Mouse (Mus musculus) gastrocnemius, postnatal 25 days (tissue): Measurements from ENCODE around the gene Rtn2. TPM values are rescaled to one million over a fixed set of nuclear protein-coding genes. Genes with fewer than 3 reads are reported as not detected.

Experiments used
- DNase-seq: peaks from one replicate; pipeline ENCODE4 v3.0.0; 2022
- total RNA-seq, 2 experiments: library from RNA; stranded (reverse); gene quantifications; 1 replicate in 1 of 2; 2 replicates in 1 of 2; pipeline ENCODE4 v1.2.3; 2021

The Rtn2 gene
- total RNA-seq, 2 experiments from 2014 or later: 943 to 950 TPM

DNA sequence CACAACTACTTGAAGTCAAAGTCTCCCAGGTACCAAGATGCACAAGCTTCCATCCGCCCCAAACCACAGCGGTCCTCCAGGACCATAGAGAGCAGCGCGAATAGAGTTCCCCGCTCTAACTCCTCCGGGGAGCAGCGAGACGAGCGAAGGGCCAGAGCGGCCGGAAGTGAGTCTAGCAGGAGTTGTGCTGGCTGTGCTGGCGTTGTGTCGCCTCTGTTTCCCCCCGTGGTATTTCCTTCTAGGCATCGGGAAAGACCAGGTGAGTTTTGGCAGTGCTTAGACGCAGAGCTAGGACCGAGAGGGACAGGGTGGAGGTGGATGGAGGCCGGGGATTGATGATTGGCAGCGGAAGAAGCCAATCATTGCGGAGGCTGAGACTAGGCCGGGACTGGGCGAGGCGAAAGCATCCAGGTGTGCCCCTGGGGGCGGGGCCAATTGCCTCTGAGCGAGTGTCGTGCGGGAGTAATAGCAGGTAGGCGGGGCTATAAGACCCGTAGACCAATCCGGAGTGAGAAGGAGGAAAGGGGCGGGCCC, 62.6 kb downstream of the Rtn2 start:
- DNase-seq: peak; percentile 95

Other genes starting within 250 kb of the Rtn2 start
- gene Rsph6a, start 227.9 kb upstream of the Rtn2 start, total RNA-seq: not detected
- gene Dmwd, start 206.4 kb upstream of the Rtn2 start, total RNA-seq: 10 to 100 TPM; 22.4 to 22.7 TPM
- 100 to 1,000 TPM; 315 to 350 TPM for gene Dmpk, start 198.8 kb upstream of the Rtn2 start, total RNA-seq
- 1 to 10 TPM; 2.0 to 2.7 TPM for gene Six5, start 188.0 kb upstream of the Rtn2 start, total RNA-seq
- not detected for gene Gm4969, start 164.3 kb upstream of the Rtn2 start, total RNA-seq
- gene Fbxo46, start 162.8 kb upstream of the Rtn2 start, total RNA-seq: 1 to 10 TPM; 2.9 TPM
- gene Qpctl, start 133.3 kb upstream of the Rtn2 start, total RNA-seq: 1 to 10 TPM; 2.3 to 2.5 TPM
- gene Snrpd2, start 132.9 kb upstream of the Rtn2 start, total RNA-seq: 10 to 100 TPM; 48.2 to 50.0 TPM
- gene Gipr, start 116.5 kb upstream of the Rtn2 start, total RNA-seq: not detected
- gene Eml2, start 106.2 kb upstream of the Rtn2 start, total RNA-seq: 1 to 10 TPM; 8.4 to 9.4 TPM
- 1 to 10 TPM; 1.7 to 2.4 TPM for gene Gpr4, start 70.1 kb upstream of the Rtn2 start, total RNA-seq
- gene Opa3, start 54.3 kb upstream of the Rtn2 start, total RNA-seq: 10 to 100 TPM; 39.4 to 41.3 TPM
- gene Vasp, start 10.8 kb upstream of the Rtn2 start, total RNA-seq: 10 to 100 TPM; 16.3 to 18.0 TPM
- not detected for gene Ppm1n, start 2.6 kb upstream of the Rtn2 start, total RNA-seq
- under 1 TPM; 0.43 to 0.64 TPM for gene Fosb, start 27.4 kb downstream of the Rtn2 start, total RNA-seq
- 10 to 100 TPM; 21.5 to 25.4 TPM for gene Ercc1, start 62.2 kb downstream of the Rtn2 start, total RNA-seq
- gene Cd3eap, start 76.9 kb downstream of the Rtn2 start, total RNA-seq: 10 to 100 TPM in 1 of 2 experiments, 1 to 10 TPM in 1; 8.5 to 10.1 TPM
- 1 to 10 TPM; 2.6 TPM for gene Ppp1r13l, start 77.1 kb downstream of the Rtn2 start, total RNA-seq
- gene Ercc2, start 99.4 kb downstream of the Rtn2 start, total RNA-seq: 1 to 10 TPM; 7.8 to 8.8 TPM
- under 1 TPM in 1 of 2 experiments, not detected in 1; 0.43 TPM for gene Klc3, start 121.5 kb downstream of the Rtn2 start, total RNA-seq
- gene Ckm, start 122.2 kb downstream of the Rtn2 start, total RNA-seq: over 10,000 TPM; 37,777 to 44,473 TPM
- 10 to 100 TPM; 13.2 to 13.8 TPM for gene Mark4, start 176.2 kb downstream of the Rtn2 start, total RNA-seq
- under 1 TPM; 0.56 to 0.67 TPM for gene Exoc3l2, start 180.7 kb downstream of the Rtn2 start, total RNA-seq
- gene Bloc1s3, start 225.7 kb downstream of the Rtn2 start, total RNA-seq: 1 to 10 TPM; 1.7 to 1.9 TPM
- 10 to 100 TPM in 1 of 2 experiments, 1 to 10 TPM in 1; 8.8 to 10.6 TPM for gene Trappc6a, start 225.8 kb downstream of the Rtn2 start, total RNA-seq
- gene Nkpd1, start 235.2 kb downstream of the Rtn2 start, total RNA-seq: not detected